Mouse (Mus musculus): ENCODE results near the gene Stk25. TPM values are rescaled to one million over a fixed set of nuclear protein-coding genes. Genes with fewer than 3 reads are reported as not detected.

Gene Stk25
- polyA plus RNA-seq, 1 experiment from 2014 or later: 176 TPM

GRCm38 (mm10) chr1:93685401-93686244 lies 27.2 kb upstream of the Stk25 start, which contains the start of gene Bok:
Bok (plus strand) TSS chr1:93685660.
- H3K4me2 ChIP-seq (ENCODE audit: low read depth, low read length): peak within 1 kb of the TSS; percentile 79
- peak within 1 kb of the TSS; percentile 82 for H3K9ac ChIP-seq (ENCODE audit: low read length)
- peak within 1 kb of the TSS; percentile 83 for H3K27ac ChIP-seq (ENCODE audit: low read length)
- peaks cover 2% of the 10 kb centered on the region; the same call in 1 of the 2 replicates for H3K9me3 ChIP-seq (ENCODE audit: control insufficient read depth, low read length)
- peak; percentile 80 for ATAC-seq (ENCODE audit: low read depth)
- peak within 1 kb of the TSS; percentile 57 for H3K4me3 ChIP-seq (ENCODE audit: low read length)
- peaks cover 7% of the 10 kb centered on the region for H3K4me1 ChIP-seq (replicated peaks; ENCODE audit: control insufficient read depth, insufficient read depth, low read length)
- WGBS: under 1% methylated on average over 76 of the region's 78 CpGs
- H3K27me3 ChIP-seq (ENCODE audit: control insufficient read depth, insufficient read depth, low read depth, low read length): no peaks in the 10 kb centered on the region
- H3K36me3 ChIP-seq (ENCODE audit: control insufficient read depth, insufficient read depth, low read length): no peaks in the 10 kb centered on the region; the same call in 1 of the 2 replicates

- peak overlapping the region; percentile 59 for H3K27ac ChIP-seq (ENCODE audit: low read length)
- H3K4me2 ChIP-seq (ENCODE audit: low read depth, low read length): no peak overlapping the region
- WGBS: 28% methylated on average over 7 of the region's 7 CpGs
- no peaks in the 10 kb centered on the region for H3K36me3 ChIP-seq (ENCODE audit: control insufficient read depth, insufficient read depth, low read length)
- no peaks in the 10 kb centered on the region for H3K27me3 ChIP-seq (ENCODE audit: control insufficient read depth, insufficient read depth, low read depth, low read length)
- peaks cover 2% of the 10 kb centered on the region; the same call in 1 of the 2 replicates for H3K9me3 ChIP-seq (ENCODE audit: control insufficient read depth, low read length)
- H3K4me3 ChIP-seq (ENCODE audit: low read length): no peak overlapping the region
- H3K9ac ChIP-seq (ENCODE audit: low read length): no peak overlapping the region
- peak; percentile 80 for ATAC-seq (ENCODE audit: low read depth)
- peaks cover 3% of the 10 kb centered on the region for H3K4me1 ChIP-seq (replicated peaks; ENCODE audit: control insufficient read depth, insufficient read depth, low read length)
Observed at GRCm38 (mm10) chr1:93679889-93680568, 21.6 kb upstream of the Stk25 start.

DNA sequence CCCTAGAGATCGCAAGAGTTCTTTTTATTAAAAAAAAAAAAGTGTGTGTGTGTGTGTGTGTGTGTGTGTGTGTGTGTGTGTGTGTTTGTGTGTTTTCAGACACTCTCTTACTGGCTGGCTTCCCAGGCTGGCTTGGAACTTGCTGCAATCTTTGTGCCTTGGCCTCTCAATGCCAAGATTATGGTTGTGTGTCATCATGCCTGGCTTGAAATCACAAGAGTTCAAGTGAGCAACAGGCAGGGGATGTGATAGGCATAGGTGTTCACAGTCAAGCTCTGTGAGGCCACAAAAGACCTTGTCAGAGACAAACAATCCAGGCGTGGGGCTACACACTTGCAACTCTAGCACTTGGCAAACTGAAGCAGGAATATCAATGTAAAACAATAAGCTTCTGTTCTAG lies 19.9 kb upstream of the Stk25 start:
- no peak overlapping the region for H3K4me2 ChIP-seq (ENCODE audit: low read depth, low read length)
- no peaks in the 10 kb centered on the region for H3K27me3 ChIP-seq (ENCODE audit: control insufficient read depth, insufficient read depth, low read depth, low read length)
- H3K36me3 ChIP-seq (ENCODE audit: control insufficient read depth, insufficient read depth, low read length): no peaks in the 10 kb centered on the region
- no peak overlapping the region for H3K9ac ChIP-seq (ENCODE audit: low read length)
- no peak overlapping the region for H3K27ac ChIP-seq (ENCODE audit: low read length)
- WGBS: 33% methylated on average over 2 of the region's 2 CpGs
- H3K4me1 ChIP-seq (replicated peaks; ENCODE audit: control insufficient read depth, insufficient read depth, low read length): peaks cover 3% of the 10 kb centered on the region; the same call in 1 of the 2 replicates
- H3K9me3 ChIP-seq (ENCODE audit: control insufficient read depth, low read length): peaks cover 2% of the 10 kb centered on the region; the same call in 1 of the 2 replicates
- H3K4me3 ChIP-seq (ENCODE audit: low read length): no peak overlapping the region
- peak; percentile 41; the same call in 1 of the 2 replicates for ATAC-seq (ENCODE audit: low read depth)

GRCm38 (mm10) chr1:93672682-93673081 lies 14.2 kb upstream of the Stk25 start:
- H3K4me2 ChIP-seq (ENCODE audit: low read depth, low read length): no peak overlapping the region
- no peak overlapping the region for H3K27ac ChIP-seq (ENCODE audit: low read length)
- H3K36me3 ChIP-seq (ENCODE audit: control insufficient read depth, insufficient read depth, low read length): no peaks in the 10 kb centered on the region
- no peak overlapping the region for H3K9ac ChIP-seq (ENCODE audit: low read length)
- no peak for ATAC-seq (ENCODE audit: low read depth)
- no peak overlapping the region for H3K4me3 ChIP-seq (ENCODE audit: low read length)
- no peaks in the 10 kb centered on the region for H3K9me3 ChIP-seq (ENCODE audit: control insufficient read depth, low read length)
- peaks cover 12% of the 10 kb centered on the region for H3K4me1 ChIP-seq (replicated peaks; ENCODE audit: control insufficient read depth, insufficient read depth, low read length)
- H3K27me3 ChIP-seq (ENCODE audit: control insufficient read depth, insufficient read depth, low read depth, low read length): no peaks in the 10 kb centered on the region
- 82% methylated on average over 5 of the region's 5 CpGs for WGBS

DNA sequence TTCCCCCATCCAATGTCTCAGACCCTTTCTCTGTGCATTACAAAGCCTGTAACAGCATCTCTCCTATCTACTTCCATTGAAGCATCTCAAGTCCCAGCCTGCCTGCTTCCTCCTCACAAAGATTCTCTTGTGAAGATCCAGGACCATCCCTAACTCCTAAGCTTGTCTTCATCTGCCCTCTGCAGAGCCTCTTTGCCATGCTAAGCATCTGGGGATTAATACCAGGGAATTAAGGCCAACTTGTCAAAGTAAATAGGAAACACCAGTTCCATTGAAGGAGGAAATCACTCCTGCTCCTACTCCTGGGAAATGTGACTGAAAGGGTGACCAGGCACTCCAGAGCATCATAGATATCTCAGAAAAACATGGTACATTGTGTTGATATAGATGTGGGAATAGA lies 11.5 kb upstream of the Stk25 start:
- no peak overlapping the region for H3K9ac ChIP-seq (ENCODE audit: low read length)
- no peak overlapping the region for H3K4me3 ChIP-seq (ENCODE audit: low read length)
- H3K27ac ChIP-seq (ENCODE audit: low read length): no peak overlapping the region
- H3K9me3 ChIP-seq (ENCODE audit: control insufficient read depth, low read length): no peaks in the 10 kb centered on the region
- H3K4me2 ChIP-seq (ENCODE audit: low read depth, low read length): no peak overlapping the region
- no peaks in the 10 kb centered on the region for H3K36me3 ChIP-seq (ENCODE audit: control insufficient read depth, insufficient read depth, low read length)
- no peaks in the 10 kb centered on the region for H3K27me3 ChIP-seq (ENCODE audit: control insufficient read depth, insufficient read depth, low read depth, low read length)
- peaks cover 12% of the 10 kb centered on the region for H3K4me1 ChIP-seq (replicated peaks; ENCODE audit: control insufficient read depth, insufficient read depth, low read length)
- ATAC-seq (ENCODE audit: low read depth): no peak

GRCm38 (mm10) chr1:93668791-93669548 lies 10.5 kb upstream of the Stk25 start:
- Histone ChIP-seq H3K4me3 (ENCODE audit: low read length) (peak overlapping the region; percentile 46), H3K9ac (ENCODE audit: low read length) (peak overlapping the region; percentile 70), H3K27me3 (ENCODE audit: control insufficient read depth, insufficient read depth, low read depth, low read length) (no peaks in the 10 kb centered on the region), H3K27ac (ENCODE audit: low read length) (peak overlapping the region; percentile 77), H3K36me3 (ENCODE audit: control insufficient read depth, insufficient read depth, low read length) (no peaks in the 10 kb centered on the region), H3K9me3 (ENCODE audit: control insufficient read depth, low read length) (no peaks in the 10 kb centered on the region), H3K4me1 (replicated peaks; ENCODE audit: control insufficient read depth, insufficient read depth, low read length) (peaks cover 12% of the 10 kb centered on the region), H3K4me2 (ENCODE audit: low read depth, low read length) (peak overlapping the region; percentile 84)
- peak; percentile 93 for ATAC-seq (ENCODE audit: low read depth)
- WGBS: 5% methylated on average over 17 of the region's 17 CpGs

DNA sequence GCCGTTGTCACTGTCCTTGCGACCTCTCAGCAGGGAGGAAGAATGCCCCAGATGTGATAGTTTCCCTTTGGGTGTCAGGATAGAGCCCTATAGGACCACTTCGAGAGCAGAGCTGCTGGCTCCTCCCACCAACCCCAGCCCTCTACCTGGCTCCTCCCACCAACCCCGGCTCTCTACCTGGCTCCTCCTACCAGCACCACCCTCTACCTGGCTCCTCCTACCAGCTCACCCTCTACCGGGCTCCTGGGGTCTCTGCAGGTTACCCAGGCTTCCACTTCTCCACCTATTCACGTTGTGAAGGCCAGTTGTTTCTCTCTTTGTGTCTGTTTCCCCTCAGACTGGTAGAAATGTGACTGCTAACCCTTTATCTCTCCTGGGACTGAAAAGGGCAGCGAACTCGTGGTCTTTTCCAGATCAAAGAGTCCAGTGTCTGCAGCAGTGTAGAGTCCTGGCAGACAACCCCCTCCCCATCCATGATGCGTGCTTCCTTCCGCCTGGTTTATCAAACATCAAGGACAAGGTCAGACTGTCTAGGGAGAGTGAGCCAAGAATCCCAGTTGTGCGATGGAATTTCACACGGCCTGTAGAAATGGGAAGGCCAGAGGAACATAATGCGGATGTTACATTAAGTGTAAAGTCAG lies 9.4 kb upstream of the Stk25 start:
- H3K27me3 ChIP-seq (ENCODE audit: control insufficient read depth, insufficient read depth, low read depth, low read length): no peaks in the 10 kb centered on the region
- peaks cover 12% of the 10 kb centered on the region for H3K4me1 ChIP-seq (replicated peaks; ENCODE audit: control insufficient read depth, insufficient read depth, low read length)
- H3K9ac ChIP-seq (ENCODE audit: low read length): peak overlapping the region; percentile 70; the same call in 1 of the 2 replicates
- H3K27ac ChIP-seq (ENCODE audit: low read length): peak overlapping the region; percentile 77
- H3K4me2 ChIP-seq (ENCODE audit: low read depth, low read length): peak overlapping the region; percentile 84; the same call in 1 of the 2 replicates
- no peak overlapping the region for H3K4me3 ChIP-seq (ENCODE audit: low read length)
- 21% methylated on average over 13 of the region's 13 CpGs for WGBS
- ATAC-seq (ENCODE audit: low read depth): peak; percentile 37; the same call in 1 of the 2 replicates
- no peaks in the 10 kb centered on the region for H3K36me3 ChIP-seq (ENCODE audit: control insufficient read depth, insufficient read depth, low read length)
- no peaks in the 10 kb centered on the region for H3K9me3 ChIP-seq (ENCODE audit: control insufficient read depth, low read length)

DNA sequence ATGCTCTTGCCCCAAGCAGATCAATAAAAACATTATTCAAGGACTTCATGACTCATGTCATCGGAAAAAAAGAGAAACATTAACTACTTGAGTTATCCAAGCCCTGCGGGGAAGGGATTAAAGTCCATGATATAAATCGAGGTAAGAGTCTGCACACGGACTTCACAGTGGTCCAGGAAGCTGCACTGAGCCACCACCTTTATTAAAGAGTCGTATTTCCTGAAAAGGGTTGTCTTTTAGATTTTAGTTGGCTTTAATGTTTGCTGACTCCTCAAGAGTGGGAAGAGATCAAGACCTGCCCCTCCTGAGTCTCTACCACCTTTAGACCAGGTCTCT lies 1.5 kb downstream of the Stk25 start:
- ATAC-seq (ENCODE audit: low read depth): no peak
- no peak overlapping the region for H3K9ac ChIP-seq (ENCODE audit: low read length)
- no peaks in the 10 kb centered on the region for H3K9me3 ChIP-seq (ENCODE audit: control insufficient read depth, low read length)
- H3K4me2 ChIP-seq (ENCODE audit: low read depth, low read length): no peak overlapping the region
- H3K27ac ChIP-seq (ENCODE audit: low read length): no peak overlapping the region
- H3K27me3 ChIP-seq (ENCODE audit: control insufficient read depth, insufficient read depth, low read depth, low read length): no peaks in the 10 kb centered on the region
- H3K4me3 ChIP-seq (ENCODE audit: low read length): no peak overlapping the region
- no peaks in the 10 kb centered on the region for H3K36me3 ChIP-seq (ENCODE audit: control insufficient read depth, insufficient read depth, low read length)
- 69% methylated on average over 5 of the region's 5 CpGs for WGBS
- H3K4me1 ChIP-seq (replicated peaks; ENCODE audit: control insufficient read depth, insufficient read depth, low read length): no peaks in the 10 kb centered on the region
